Mouse (Mus musculus) C2C12 (cell line): ENCODE measurements around the gene Grik4.

Experiments
- CTCF ChIP-seq: IDR thresholded peaks from one replicate; pipeline ENCODE4 v1.5.1; 2011; ENCODE audit not compliant: control insufficient read depth, insufficient read depth, insufficient read length
- FOSL1 ChIP-seq: IDR thresholded peaks from one replicate; pipeline ENCODE4 v1.8.0; 2011; ENCODE audit warnings: mild to moderate bottlenecking, low read length; ENCODE audit not compliant: poor library complexity, insufficient read depth, severe bottlenecking
- MAX ChIP-seq: IDR thresholded peaks from one replicate; pipeline ENCODE4 v1.6.1; 2011; ENCODE audit warnings: mild to moderate bottlenecking, control low read depth
- MYOD1 ChIP-seq: IDR thresholded peaks from one replicate; pipeline ENCODE4 v1.6.1; 2011; ENCODE audit warnings: low read depth; ENCODE audit not compliant: control insufficient read depth, insufficient read length
- USF1 ChIP-seq: IDR thresholded peaks from one replicate; pipeline ENCODE4 v1.6.1; 2011; ENCODE audit warnings: low read depth, mild to moderate bottlenecking, control low read depth, moderate library complexity

DNA sequence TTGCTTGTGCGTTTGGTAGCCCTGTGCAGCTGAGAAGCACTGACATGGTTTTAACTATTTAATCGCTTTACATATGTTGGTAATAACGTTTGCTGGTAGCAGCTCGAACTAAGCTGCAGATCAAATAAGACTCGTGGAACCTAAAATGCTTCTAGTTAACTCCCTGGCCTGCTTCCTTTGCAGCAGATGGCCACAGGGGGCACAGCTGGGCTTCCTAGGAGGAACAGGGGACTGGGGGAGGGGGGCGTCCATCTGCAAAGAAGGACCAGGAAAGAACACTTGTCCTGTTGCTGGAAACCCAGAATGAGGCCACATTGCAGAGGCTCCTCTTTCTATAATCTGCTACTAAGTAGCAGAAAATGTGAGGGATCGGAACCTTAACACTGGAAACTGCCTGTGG is 24.1 kb downstream of the Grik4 start:
- TF ChIP-seq CTCF (no peak), MAX (no peak), MYOD1 (no peak), USF1 (no peak), FOSL1 (no peak)
